Mouse (Mus musculus) bone marrow, adult 2 months (tissue): ENCODE measurements around the gene Klhl10.

Experiments used
- CTCF ChIP-seq: fragments of 200-500 bp; IDR thresholded peaks from 2 replicates; pipeline ENCODE4 v1.5.1; 2011; ENCODE audit warnings: low read length, control low read depth; ENCODE audit not compliant: control insufficient read depth, insufficient read depth
- POLR2A ChIP-seq: fragments of 200-500 bp; IDR thresholded peaks from 2 replicates; pipeline ENCODE4 v1.6.1; 2011; ENCODE audit warnings: low read depth, mild to moderate bottlenecking, control low read depth, low read length, borderline replicate concordance; ENCODE audit not compliant: control insufficient read depth

DNA sequence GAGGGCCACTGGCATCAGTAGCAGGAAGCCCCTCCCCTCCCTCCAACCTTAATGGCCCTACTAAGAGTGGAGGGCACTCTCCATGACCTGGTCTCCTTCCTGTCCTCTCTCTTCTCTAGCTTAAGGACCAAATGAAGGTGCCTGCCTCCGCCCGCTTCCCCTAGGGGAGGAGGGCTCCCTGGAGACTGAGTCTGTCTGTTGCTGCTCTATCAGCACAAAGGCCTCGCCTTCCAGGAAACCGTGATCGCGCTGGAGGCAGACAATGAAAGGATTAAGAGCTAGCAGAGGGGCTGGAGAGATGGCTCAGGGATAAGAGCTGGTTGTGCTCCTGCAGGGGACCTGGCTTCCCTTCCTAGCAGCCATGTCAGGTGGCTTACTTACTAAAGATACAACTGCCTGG is 59.6 kb downstream of the Klhl10 start:
- no peak for TF ChIP-seq CTCF
- TF ChIP-seq POLR2A, result no peak
